Mouse (Mus musculus): ENCODE results near the gene Hist1h2be. TPM values are rescaled to one million over a fixed set of nuclear protein-coding genes. Genes with fewer than 3 reads are reported as not detected.
"Not testable (repeated sequence)": the region's sequence is repeated elsewhere in the genome, so short reads cannot be mapped to it uniquely, and the experiment has no call there.

The Hist1h2be gene
- polyA plus RNA-seq, 1 experiment from 2014 or later, result 2.5 TPM

DNA sequence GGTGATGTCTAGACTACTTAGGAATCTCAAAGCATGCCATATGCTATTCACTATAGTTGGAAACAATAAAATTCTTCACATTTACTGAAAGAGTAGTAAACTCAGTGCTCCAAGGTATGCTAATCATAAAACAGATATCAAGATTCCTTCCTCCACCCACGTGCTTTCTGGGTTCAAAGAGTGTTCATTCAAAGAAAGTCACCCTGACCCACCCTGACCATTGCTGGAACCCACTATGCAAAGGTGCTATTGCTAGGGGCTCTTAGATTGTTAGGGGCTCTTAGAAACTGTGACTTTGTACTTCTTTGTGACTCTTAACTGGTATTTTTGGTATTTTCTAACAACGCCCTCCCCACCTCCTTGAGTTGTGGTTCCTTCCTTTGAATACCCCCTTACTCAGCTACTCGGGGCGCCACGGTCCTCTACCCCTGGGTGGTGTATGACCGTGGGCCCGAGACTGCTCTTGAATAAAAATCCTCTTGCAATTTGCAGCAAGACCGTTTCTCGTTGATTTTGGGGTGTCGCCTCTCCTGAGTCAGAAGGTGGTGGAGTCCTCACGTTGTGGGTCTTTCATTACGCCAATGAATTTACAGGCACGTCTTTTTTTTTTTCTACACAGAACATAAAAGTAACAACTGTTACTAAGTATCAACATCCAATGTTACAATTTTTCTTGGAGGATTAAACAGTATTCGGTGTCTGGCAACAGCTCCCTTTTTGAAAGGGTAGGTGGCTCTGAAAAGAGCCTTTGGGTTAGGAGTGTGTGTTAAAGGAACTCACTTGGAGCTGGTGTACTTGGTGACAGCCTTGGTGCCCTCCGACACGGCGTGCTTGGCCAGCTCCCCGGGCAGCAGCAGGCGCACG is 47.7 kb downstream of the Hist1h2be start:
- DNase-seq (ENCODE audit: low spot score), result peak; percentile 51

GRCm38 (mm10) chr13:23572218-23573033 is 48.5 kb downstream of the Hist1h2be start:
- peak; percentile 51 for DNase-seq (ENCODE audit: low spot score)

GRCm38 (mm10) chr13:23571504-23572217 is 49.3 kb downstream of the Hist1h2be start:
- DNase-seq (ENCODE audit: low spot score), result peak; percentile 56

DNA sequence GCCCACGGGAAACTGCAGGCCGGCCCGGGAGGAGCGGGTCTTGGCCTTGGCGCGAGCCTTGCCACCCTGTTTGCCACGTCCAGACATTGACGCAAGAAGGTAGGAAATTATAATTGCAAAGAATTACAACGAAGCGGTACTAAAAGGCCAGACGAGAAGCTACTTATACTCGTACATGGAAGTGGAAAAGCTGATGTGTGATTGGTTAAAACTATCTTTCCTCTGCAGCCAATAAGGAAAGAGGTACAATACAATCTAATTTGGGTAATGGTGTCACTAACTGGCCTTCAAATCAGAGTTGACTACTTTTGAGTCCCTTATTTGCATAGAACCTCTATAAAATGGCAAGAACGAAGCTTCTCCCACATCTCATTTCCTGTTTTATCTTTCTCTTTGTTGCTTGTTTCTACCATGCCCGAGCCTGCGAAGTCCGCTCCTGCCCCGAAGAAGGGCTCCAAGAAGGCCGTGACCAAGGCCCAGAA is 49.9 kb downstream of the Hist1h2be start, which contains the start of the genes Hist1h2ae and Hist1h2bg:
Gene Hist1h2ae, minus strand, starts transcription at position 199 of the 482 bp plus-strand sequence.
Gene Hist1h2bg, plus strand, starts transcription at position 375 of the 482 bp plus-strand sequence.
- DNase-seq (ENCODE audit: low spot score), result peak; percentile 94

DNA sequence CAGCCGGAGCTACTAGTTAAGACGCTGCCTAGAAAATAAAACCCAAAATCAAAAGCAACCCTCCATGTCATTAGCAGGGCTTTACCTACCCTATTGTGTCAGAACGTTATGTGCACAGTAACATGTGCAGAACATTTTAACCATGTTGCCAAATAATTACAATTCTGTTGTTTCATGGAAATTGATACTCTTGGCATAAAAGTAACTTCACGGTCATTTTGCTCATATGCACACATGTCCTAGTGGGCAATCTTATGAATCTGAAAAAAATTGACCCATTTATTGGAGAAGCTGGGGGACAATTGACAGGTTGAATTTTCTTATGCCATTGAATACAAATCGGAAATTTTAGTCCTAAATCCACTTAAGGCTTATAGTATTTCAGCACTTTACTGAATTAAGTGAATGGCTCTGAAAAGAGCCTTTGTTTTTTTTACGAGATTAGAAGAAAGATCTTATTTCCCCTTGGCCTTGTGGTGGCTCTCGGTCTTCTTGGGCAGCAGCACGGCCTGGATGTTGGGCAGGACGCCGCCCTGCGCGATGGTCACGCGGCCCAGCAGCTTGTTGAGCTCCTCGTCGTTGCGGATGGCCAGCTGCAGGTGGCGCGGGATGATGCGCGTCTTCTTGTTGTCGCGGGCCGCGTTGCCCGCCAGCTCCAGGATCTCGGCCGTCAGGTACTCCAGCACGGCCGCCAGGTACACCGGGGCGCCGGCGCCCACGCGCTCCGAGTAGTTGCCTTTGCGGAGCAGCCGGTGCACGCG is 50.5 kb downstream of the Hist1h2be start:
- peak; percentile 44 for DNase-seq (ENCODE audit: low spot score)

- no peak for DNase-seq (ENCODE audit: low spot score)
Measured at GRCm38 (mm10) chr13:23564482-23564881, 56.4 kb downstream of the Hist1h2be start.

DNA sequence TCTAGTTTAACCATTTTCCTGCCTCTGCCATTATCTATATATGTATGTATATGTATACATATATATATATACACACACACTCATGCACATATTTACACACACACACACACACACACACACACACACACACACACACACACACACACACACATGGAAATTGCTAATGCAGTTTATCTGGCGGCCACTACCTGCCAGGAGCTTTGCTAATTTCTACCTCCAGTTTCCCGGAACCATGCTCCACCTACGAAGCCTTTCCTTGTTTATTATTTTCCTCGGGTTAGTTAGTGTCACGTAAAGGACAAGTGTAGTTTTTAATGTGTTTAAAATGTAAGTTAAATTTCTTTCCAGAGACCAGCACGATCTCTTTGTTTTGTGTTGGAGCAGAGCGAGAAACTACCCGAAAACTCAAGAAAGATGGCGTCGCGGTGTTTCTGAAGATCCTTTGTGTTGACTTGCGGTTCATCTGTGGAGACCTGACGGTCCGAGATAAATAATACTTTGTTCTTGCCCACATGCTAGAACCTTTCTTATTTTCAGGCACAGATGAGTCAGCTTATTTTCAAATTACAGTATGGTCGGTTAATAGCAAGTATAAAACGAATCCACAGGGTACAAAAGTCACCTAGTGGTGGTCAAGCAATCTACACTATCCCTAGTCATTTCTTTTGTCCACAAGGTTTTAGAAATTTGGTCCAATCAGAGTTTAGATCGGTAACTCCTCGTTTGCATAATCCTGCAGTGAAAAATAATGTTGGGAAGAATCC is 58.0 kb downstream of the Hist1h2be start:
- peak; percentile 65 for DNase-seq (ENCODE audit: low spot score)

- peak; percentile 97 for DNase-seq (ENCODE audit: low spot score)
Measured at GRCm38 (mm10) chr13:23561883-23562659, 58.9 kb downstream of the Hist1h2be start, which contains the start of gene Hist1h3e. Gene Hist1h3e (minus strand): TSS chr13:23562369.

DNA sequence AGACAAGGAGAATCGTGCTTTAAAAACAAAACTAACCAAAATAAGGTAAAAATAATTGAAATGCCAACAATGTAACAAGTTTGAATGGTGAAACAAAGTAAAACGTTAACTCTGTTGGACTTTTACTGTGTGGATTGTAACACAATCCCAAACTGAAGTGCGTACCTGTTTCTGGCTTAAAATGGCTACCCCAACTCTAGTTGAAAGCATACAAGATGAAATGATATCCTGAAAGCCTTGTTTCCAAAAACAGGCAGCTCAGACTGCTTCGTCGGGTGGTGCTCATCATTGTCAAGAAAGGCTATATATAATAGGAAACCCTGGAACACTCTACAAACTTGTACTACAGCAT is 59.4 kb downstream of the Hist1h2be start:
- DNase-seq (ENCODE audit: low spot score), result not testable (repeated sequence)

- not testable (repeated sequence) for DNase-seq (ENCODE audit: low spot score)
Measured at GRCm38 (mm10) chr13:23560699-23561098, 60.2 kb downstream of the Hist1h2be start.

DNA sequence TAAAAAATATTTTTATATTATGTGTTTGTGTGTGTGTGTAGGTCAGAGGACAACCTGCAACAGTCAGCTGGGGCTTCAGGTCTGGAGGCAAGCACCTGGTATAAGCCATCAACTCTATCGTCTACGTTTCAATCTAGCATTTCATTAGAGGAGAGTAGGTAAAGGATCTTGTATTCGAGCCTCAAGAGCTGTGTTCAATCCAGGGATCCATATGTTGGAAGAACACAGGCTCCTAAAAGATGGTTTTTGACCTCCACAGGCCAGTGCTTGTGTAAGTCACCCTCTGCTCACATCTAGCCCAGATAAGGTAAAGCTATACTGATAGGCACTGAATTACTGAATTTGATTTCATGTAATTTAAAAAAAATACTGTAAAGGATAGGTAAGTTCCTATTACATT is 64.0 kb downstream of the Hist1h2be start:
- DNase-seq (ENCODE audit: low spot score), result no peak

GRCm38 (mm10) chr13:23555839-23556416 is 65.0 kb downstream of the Hist1h2be start:
- DNase-seq (ENCODE audit: low spot score), result peak; percentile 88

DNA sequence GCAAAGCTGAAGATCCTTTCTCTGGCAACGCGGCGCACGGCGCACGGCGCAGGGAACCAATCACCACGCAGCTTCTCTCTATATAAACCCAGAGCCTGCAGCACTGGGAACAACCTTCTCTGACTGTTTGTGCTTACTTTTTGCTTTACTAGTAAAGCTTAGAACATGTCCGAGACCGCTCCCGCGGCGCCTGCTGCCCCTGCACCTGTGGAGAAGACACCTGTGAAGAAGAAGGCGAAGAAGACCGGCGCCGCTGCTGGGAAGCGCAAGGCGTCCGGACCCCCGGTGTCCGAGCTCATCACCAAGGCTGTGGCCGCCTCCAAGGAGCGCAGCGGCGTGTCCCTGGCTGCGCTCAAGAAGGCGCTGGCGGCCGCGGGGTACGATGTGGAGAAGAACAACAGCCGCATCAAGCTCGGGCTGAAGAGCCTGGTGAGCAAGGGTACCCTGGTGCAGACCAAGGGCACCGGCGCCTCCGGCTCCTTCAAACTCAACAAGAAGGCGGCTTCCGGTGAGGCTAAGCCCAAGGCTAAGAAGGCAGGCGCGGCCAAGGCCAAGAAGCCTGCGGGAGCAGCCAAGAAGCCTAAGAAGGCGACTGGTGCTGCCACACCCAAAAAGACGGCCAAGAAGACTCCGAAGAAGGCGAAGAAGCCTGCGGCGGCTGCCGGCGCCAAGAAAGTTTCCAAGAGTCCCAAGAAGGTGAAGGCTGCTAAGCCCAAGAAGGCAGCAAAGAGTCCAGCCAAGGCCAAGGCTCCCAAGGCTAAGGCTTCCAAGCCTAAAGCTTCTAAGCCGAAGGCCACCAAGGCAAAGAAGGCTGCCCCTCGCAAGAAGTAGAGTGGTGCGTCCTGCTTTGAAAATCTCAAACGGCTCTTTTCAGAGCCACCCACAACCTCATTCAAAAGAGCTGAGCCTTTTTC is 65.7 kb downstream of the Hist1h2be start:
- peak; percentile 93 for DNase-seq (ENCODE audit: low spot score)

GRCm38 (mm10) chr13:23554393-23554792 is 66.5 kb downstream of the Hist1h2be start:
- no peak for DNase-seq (ENCODE audit: low spot score)

DNA sequence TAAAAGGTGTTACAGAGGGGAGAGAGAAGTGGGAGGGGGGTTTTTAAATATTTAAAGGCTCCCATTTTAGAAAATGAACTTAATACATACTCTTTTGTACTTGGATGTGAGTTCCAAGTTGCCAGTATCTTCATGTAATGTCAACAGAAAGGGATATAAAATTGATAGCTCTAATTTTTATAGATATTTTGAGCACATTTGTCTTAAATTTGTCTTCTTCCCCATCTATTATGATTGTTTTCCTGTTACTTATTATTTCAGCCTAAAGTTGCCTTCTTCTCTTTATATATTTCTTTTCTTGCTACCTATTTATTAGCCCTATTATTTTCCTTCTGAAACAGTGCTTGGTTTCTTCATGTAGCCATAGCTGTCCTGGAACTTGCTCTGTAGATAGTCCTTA is 68.0 kb downstream of the Hist1h2be start, which contains the start of gene Hist1h1d:
Gene Hist1h1d, plus strand, starts transcription at position 301 of the 400 bp plus-strand sequence.
- no peak for DNase-seq (ENCODE audit: low spot score)

GRCm38 (mm10) chr13:23551931-23552914 is 68.7 kb downstream of the Hist1h2be start:
- DNase-seq (ENCODE audit: low spot score), result no peak
